Mouse (Mus musculus) E14TG2a.4 (cell line): Measurements from ENCODE around the gene Cpm.

Experiments
- CTCF ChIP-seq: conservative IDR thresholded peaks from 2 replicates; pipeline ENCODE4 v1.5.1; 2014; ENCODE audit warnings: low read length
- NANOG ChIP-seq: IDR thresholded peaks from 2 replicates; pipeline ENCODE4 v1.6.1; 2014; ENCODE audit warnings: borderline replicate concordance, low read length, mixed read lengths
- POU5F1 ChIP-seq: IDR thresholded peaks from 2 replicates; pipeline ENCODE4 v1.6.1; 2014; ENCODE audit warnings: low read length, borderline replicate concordance

- TF ChIP-seq CTCF = no peak
- TF ChIP-seq NANOG = no peak
- no peak for TF ChIP-seq POU5F1
These were observed 5.2 kb downstream of the Cpm start for GRCm38 (mm10) chr10:117634323-117635030.
